Mouse (Mus musculus): ENCODE results near the gene Dhrs9. TPM values are rescaled to one million over a fixed set of nuclear protein-coding genes. Genes with fewer than 3 reads are reported as not detected.

The Dhrs9 gene
- polyA plus RNA-seq, 1 experiment, result 0.22 TPM

DNA sequence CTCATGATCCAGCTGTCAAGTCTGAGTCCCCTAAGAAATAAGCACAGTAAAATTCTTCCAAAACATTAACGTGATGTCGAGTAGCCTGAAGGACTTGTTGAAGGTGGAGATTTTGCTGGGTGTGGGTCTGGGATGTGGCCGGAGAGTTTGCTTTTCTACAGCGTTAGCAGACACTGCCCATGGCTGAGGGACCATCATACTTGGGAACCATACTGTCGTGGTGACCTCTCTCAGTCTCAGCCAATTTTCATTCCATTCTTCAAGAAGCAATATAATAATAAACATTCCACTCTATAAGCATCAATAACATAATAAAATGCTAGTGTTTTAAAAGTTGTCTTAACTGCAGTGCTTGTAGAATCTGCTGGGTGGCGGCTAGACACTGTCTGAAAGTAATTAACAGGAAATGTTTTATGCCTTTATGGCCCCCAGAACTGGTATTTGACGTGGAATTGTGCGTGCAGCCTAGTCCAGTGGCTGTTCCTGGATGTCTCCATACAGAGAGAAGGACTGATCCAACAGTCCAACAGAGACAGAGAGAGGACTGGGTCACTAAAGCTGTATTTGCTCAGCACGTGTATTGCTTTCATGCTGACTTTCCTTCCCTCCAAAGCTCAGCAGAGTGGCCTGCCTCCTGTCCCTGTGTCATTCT lies 15.5 kb downstream of the Dhrs9 start:
- Histone ChIP-seq H3K27me3 (ENCODE audit: control insufficient read depth, insufficient read depth, low read length) (no peaks in the 10 kb centered on the region), H3K4me1 (replicated peaks; ENCODE audit: control insufficient read depth, insufficient read depth, low read length) (no peaks in the 10 kb centered on the region), H3K27ac (ENCODE audit: control insufficient read depth, insufficient read depth, low read length) (no peak overlapping the region), H3K36me3 (ENCODE audit: control insufficient read depth, insufficient read depth, low read length) (no peaks in the 10 kb centered on the region), H3K4me3 (ENCODE audit: control insufficient read depth, insufficient read depth, low read length) (no peak overlapping the region)
- no peak for DNase-seq
- 89% methylated on average over 9 of the region's 9 CpGs for WGBS
- no peak for TF ChIP-seq POLR2A (IDR thresholded peaks at IDR 0.05; ENCODE audit: control insufficient read depth, extremely low read depth, insufficient read depth, low read length, poor library complexity)
- no peak for TF ChIP-seq CTCF (IDR thresholded peaks at IDR 0.05; ENCODE audit: borderline replicate concordance, control insufficient read depth, extremely low read depth, insufficient read depth, low read length, poor library complexity)

DNA sequence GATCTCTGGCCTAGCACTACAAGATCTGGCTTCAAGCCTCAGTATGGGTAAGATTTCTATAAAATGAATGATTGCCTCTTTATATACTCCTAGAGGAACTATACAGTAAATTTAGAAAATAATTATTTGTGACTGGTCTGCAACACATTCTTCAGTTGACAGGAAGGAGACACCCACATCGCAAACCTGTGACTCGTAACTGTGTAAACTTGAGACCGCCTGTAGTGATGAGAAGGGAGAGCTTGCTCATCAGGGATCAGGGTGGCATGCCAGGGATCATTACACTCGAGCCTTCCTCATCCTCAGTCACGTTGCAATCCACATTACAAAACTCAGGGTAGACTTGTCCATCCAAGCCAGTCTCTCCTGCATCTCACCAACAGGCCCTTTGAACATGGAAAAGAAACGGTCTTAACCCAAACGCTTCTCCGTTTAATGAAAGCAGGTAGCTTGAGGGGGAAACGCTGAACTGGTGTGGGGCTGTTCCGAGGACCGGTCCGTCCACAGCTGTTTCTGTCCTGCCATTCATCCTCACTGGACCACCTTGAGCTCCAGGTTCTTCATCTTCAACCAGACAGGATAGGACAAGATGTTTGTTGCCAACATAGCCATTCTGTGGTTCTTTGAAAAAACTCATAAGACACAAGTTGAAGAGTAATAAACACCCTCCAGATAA lies 16.7 kb downstream of the Dhrs9 start:
- no peaks in the 10 kb centered on the region for H3K4me1 ChIP-seq (replicated peaks; ENCODE audit: control insufficient read depth, insufficient read depth, low read length)
- TF ChIP-seq CTCF (IDR thresholded peaks at IDR 0.05; ENCODE audit: borderline replicate concordance, control insufficient read depth, extremely low read depth, insufficient read depth, low read length, poor library complexity), result no peak
- no peak for TF ChIP-seq POLR2A (IDR thresholded peaks at IDR 0.05; ENCODE audit: control insufficient read depth, extremely low read depth, insufficient read depth, low read length, poor library complexity)
- no peak overlapping the region for H3K4me3 ChIP-seq (ENCODE audit: control insufficient read depth, insufficient read depth, low read length)
- WGBS, result 94% methylated on average over 12 of the region's 12 CpGs
- H3K27ac ChIP-seq (ENCODE audit: control insufficient read depth, insufficient read depth, low read length), result no peak overlapping the region
- H3K36me3 ChIP-seq (ENCODE audit: control insufficient read depth, insufficient read depth, low read length), result no peaks in the 10 kb centered on the region
- DNase-seq, result no peak
- no peaks in the 10 kb centered on the region for H3K27me3 ChIP-seq (ENCODE audit: control insufficient read depth, insufficient read depth, low read length)

DNA sequence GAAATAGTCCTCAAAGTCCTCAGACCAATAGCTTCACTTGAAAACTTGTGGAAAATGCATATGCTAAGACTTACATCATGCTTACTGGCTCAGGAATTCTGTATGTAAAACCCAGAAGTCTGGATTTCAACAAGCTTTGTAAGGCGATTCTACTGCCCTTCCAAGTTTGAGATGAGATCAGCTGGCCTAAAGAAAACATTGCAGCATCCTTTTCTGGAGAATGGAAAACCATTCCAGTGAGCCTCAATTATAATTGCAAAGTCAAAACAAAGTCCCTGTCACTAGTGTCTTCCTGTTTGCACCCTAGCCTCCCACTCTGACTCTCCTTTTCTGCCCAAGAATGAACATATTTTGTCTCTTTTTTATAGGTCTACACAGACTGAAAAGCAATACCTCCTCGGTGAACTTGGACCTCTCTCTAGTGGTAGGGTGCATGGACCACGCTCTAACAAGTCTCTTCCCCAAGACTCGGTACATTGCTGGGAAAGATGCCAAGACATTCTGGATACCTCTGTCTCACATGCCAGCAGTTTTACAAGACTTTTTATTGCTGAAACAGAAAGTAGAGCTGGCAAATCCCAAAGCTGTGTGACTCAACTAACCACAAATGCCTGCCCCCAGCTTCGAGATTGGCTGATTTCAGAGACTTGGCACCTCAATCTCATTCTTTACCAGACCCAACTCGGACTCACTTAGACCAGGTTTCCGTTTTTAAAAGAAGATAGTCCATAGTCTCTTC lies 20.8 kb downstream of the Dhrs9 start:
- TF ChIP-seq CTCF (IDR thresholded peaks at IDR 0.05; ENCODE audit: borderline replicate concordance, control insufficient read depth, extremely low read depth, insufficient read depth, low read length, poor library complexity) (no peak), POLR2A (IDR thresholded peaks at IDR 0.05; ENCODE audit: control insufficient read depth, extremely low read depth, insufficient read depth, low read length, poor library complexity) (no peak)
- WGBS, result 39% methylated on average over 7 of the region's 7 CpGs
- DNase-seq, result no peak

DNA sequence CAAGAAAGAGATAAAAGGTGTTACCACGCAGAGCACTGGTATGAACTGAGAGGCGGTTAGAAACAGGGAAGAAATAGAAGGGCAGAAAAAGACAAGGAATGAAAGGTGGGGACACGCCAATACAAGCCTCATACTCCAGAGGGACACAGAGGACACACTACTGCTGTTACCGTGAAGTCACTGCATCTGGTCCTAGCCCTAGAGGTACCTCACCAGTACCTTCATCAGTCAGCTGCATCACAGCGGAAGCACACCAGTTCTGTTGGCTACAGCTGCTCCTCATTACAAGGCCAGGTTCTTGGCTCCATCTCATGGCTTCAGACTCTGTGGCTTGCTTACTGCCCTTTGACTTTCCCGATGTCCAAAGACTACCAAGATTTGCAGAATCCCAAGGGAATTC lies 21.6 kb downstream of the Dhrs9 start:
- no peaks in the 10 kb centered on the region for H3K27me3 ChIP-seq (ENCODE audit: control insufficient read depth, insufficient read depth, low read length)
- H3K4me1 ChIP-seq (replicated peaks; ENCODE audit: control insufficient read depth, insufficient read depth, low read length), result no peaks in the 10 kb centered on the region
- H3K27ac ChIP-seq (ENCODE audit: control insufficient read depth, insufficient read depth, low read length), result no peak overlapping the region
- no peaks in the 10 kb centered on the region for H3K36me3 ChIP-seq (ENCODE audit: control insufficient read depth, insufficient read depth, low read length)
- 94% methylated on average over 6 of the region's 6 CpGs for WGBS
- no peak for DNase-seq
- H3K4me3 ChIP-seq (ENCODE audit: control insufficient read depth, insufficient read depth, low read length), result no peak overlapping the region
- TF ChIP-seq CTCF (IDR thresholded peaks at IDR 0.05; ENCODE audit: borderline replicate concordance, control insufficient read depth, extremely low read depth, insufficient read depth, low read length, poor library complexity), result no peak

More for the DNA sequence above, 20.8 kb downstream of the Dhrs9 start:
- no peak overlapping the region for H3K4me3 ChIP-seq (ENCODE audit: control insufficient read depth, insufficient read depth, low read length)
- H3K36me3 ChIP-seq (ENCODE audit: control insufficient read depth, insufficient read depth, low read length), result no peaks in the 10 kb centered on the region
- no peaks in the 10 kb centered on the region for H3K4me1 ChIP-seq (replicated peaks; ENCODE audit: control insufficient read depth, insufficient read depth, low read length)
- no peaks in the 10 kb centered on the region for H3K27me3 ChIP-seq (ENCODE audit: control insufficient read depth, insufficient read depth, low read length)
- H3K27ac ChIP-seq (ENCODE audit: control insufficient read depth, insufficient read depth, low read length), result no peak overlapping the region

DNA sequence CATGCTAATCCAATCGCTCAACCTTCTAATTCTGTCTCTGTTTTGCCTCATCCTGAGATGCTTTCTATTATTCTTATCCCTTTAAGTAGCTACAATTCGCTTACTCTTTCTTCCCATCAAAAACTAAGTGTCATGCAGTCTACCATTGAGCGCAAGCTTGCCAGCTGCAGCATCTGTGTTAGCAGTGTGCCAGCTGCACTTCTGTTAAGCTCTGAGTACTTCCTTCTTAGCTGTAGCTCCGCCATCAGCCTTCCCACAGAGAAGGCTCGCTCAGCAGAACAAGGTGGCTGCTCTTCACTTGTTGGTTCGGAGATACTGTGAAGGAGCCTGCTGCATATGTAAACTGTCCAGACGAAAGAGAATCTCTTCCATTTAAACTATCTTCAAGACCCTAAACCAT lies 22.1 kb downstream of the Dhrs9 start:
- 53% methylated on average over 7 of the region's 7 CpGs for WGBS

DNA sequence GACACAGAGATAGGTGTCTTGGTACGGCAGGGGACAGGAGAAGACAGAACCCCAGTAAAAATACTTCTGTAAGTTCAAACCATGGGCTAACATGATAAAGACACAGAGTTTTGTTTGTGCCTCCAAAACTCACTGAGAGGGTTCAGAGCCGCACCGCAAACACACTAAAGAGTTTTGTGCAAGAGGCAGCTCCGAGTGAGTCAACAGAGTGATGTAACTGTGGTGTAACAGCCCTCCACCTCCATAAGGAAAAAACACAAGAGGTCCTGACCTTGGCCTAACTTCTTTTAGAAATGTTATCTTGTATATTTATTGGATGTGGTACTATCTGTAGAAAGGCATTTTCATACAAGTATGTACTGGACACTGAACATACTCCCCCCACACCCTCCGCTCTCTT lies 25.4 kb downstream of the Dhrs9 start:
- WGBS, result 95% methylated on average over 5 of the region's 5 CpGs
- no peaks in the 10 kb centered on the region for H3K27me3 ChIP-seq (ENCODE audit: control insufficient read depth, insufficient read depth, low read length)
- TF ChIP-seq POLR2A (IDR thresholded peaks at IDR 0.05; ENCODE audit: control insufficient read depth, extremely low read depth, insufficient read depth, low read length, poor library complexity), result no peak
- TF ChIP-seq CTCF (IDR thresholded peaks at IDR 0.05; ENCODE audit: borderline replicate concordance, control insufficient read depth, extremely low read depth, insufficient read depth, low read length, poor library complexity), result no peak
- H3K36me3 ChIP-seq (ENCODE audit: control insufficient read depth, insufficient read depth, low read length), result no peaks in the 10 kb centered on the region
- no peaks in the 10 kb centered on the region for H3K4me1 ChIP-seq (replicated peaks; ENCODE audit: control insufficient read depth, insufficient read depth, low read length)
- H3K27ac ChIP-seq (ENCODE audit: control insufficient read depth, insufficient read depth, low read length), result no peak overlapping the region
- DNase-seq, result no peak
- no peak overlapping the region for H3K4me3 ChIP-seq (ENCODE audit: control insufficient read depth, insufficient read depth, low read length)

More for the DNA sequence above, 22.1 kb downstream of the Dhrs9 start:
- Histone ChIP-seq H3K36me3 (ENCODE audit: control insufficient read depth, insufficient read depth, low read length) (no peaks in the 10 kb centered on the region), H3K4me3 (ENCODE audit: control insufficient read depth, insufficient read depth, low read length) (no peak overlapping the region), H3K27me3 (ENCODE audit: control insufficient read depth, insufficient read depth, low read length) (no peaks in the 10 kb centered on the region), H3K4me1 (replicated peaks; ENCODE audit: control insufficient read depth, insufficient read depth, low read length) (no peaks in the 10 kb centered on the region), H3K27ac (ENCODE audit: control insufficient read depth, insufficient read depth, low read length) (no peak overlapping the region)
- no peak for TF ChIP-seq CTCF (IDR thresholded peaks at IDR 0.05; ENCODE audit: borderline replicate concordance, control insufficient read depth, extremely low read depth, insufficient read depth, low read length, poor library complexity)
- TF ChIP-seq POLR2A (IDR thresholded peaks at IDR 0.05; ENCODE audit: control insufficient read depth, extremely low read depth, insufficient read depth, low read length, poor library complexity), result no peak
- no peak for DNase-seq

All from thymus, adult 2 months (tissue).